Mouse (Mus musculus) B cell, adult 2 months (primary cell): ENCODE results near the gene Lsr.
"Not testable (repeated sequence)": the region's sequence is repeated elsewhere in the genome, so short reads cannot be mapped to it uniquely, and the experiment has no call there.

Source experiments
- DNase-seq, 2 experiments: peaks; one replicate each; pipeline ENCODE4 v3.0.0; 2022

Gene Lsr

DNA sequence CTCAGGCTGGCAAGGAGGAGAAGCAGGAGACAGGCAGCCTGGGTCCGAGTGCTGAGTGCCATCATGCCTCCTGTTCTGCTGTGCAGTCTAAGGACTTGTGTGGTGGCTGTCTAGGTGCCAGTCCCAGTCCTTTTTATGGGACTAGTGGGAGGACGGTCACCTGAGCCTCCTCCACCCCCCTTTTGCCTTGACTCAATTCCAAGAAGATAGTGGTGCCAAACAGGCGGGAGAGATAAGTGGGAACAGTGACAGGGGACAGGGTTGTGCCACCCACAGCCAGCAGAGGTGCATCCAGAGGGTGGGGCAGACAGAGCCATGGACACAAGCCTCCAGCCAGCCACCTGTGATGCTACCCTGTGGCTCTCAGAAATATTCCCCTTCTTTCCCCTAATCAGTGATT, 49.2 kb downstream of the Lsr start:
- DNase-seq: no peak

DNA sequence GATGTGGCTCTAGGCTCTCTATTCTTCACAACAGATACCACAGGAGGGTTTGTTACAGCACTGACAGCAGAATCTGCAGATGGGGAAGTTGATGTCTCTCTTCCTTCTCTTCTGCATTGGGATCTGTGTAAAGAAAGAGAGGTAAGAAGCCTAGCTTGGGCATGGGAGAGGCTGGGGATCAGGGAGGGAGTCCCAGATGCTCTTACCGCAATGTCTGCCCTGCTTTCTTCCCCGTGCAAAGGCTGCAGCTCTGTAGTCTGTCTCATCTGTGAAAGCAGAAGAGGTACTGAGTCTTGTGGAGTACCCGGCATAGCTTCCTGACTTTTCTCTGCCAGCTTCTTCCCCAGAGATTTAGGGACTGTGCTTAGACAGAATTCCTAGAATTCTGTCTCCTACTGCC, 50.8 kb downstream of the Lsr start:
- DNase-seq: not testable (repeated sequence)

DNA sequence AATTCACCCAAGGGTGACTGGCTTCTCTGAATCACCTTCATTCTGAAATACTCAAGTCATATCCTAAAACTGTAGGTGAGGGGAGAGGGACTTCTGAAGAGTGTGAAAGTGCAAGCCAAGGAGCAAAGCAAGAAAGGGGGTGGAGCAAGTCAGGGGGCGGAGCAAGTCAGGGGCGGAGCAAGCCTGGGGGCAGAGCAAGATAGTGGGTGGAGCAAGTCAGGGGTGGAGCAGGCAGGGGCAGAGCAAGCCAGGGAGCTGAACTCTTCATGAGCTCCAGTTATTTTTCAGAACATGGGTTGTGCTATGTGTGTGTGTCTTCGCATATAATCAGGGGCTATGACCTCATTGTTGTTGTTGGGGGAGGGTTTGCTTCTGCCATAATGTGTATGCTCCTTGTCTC, 53.0 kb downstream of the Lsr start:
- DNase-seq: peak; percentile 57 to 58

DNA sequence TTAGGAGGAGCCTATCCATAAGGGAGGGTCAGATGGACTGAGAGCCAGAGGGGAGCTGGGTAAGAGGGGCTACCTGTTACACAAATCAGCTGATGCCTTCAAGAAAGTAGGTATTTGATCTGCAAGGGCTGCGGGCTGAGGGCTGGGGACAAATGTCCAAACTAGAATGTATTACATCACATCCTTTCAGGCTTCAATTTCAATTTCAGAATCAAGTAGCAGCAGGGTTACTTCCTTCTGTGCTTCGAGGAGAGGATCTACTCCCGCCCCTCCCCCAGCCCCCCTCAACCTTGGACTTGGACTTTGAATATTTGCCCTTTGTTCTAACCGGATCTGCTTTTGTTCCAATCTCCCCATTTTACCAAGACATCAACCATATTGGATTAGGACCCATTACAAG, 56.0 kb downstream of the Lsr start:
- DNase-seq: no peak

DNA sequence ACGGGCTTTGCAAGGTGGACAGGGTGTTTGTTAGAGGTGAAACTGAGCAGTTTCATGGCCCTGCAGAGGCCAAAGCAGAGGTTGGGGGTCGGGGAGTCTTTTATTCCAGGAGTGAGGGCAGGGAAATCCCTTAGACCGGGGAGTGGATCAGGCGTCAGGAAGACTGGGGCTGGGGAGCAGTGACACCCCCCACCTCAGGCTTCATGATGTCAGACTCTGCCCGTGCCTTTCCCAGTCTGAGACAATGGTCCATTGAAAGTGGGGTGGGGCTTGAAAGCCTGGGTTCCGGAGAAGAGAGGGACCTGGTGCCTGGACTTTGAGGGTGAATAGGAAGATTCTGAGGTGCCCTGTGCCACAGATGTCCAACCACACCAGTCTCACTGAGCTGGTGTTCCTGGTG, 56.6 kb downstream of the Lsr start:
- DNase-seq: no peak

DNA sequence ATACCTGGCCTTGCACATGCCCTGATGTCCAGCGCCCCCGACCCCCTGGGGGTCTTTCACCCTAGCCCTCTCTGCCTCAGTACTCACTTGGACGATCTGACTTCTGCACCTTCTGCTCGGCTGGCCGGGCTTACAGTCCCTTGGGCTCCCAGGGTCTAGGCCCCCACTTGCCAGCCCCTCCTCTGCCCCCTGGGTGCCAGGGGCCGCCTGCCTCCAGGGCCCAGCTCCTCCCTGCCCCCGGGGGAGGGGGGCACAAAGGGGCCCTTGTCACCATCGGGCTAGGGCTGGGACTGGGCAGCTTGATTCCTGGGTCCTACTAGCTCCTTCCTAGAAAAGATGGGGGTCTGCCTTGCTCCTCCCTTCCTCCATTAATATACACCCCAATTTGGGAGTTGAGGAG, 58.5 kb downstream of the Lsr start, which contains the start of gene Mag:
Gene Mag, minus strand, starts transcription at position 142 of the 400 bp plus-strand sequence.
- no peak for DNase-seq

DNA sequence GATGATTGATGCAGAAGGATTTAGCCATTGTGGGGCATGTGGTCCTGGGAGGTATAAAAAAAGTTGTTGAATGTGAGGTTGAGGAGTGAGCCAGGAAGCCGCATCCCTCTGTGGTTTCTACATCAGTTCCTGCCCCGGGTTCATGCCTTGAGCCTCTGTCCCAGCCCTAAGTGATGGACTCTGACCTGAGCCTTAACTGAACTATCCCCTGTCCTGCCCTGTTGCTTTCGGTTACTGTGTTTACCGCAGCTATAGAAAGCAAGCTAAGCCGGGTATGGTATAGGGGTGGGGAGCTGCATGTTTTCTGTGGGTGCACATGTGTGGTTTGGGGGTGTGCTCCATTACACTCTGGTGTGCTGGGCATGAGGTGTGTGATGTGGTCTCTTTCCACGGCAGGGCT, 63.5 kb downstream of the Lsr start:
- DNase-seq: no peak

DNA sequence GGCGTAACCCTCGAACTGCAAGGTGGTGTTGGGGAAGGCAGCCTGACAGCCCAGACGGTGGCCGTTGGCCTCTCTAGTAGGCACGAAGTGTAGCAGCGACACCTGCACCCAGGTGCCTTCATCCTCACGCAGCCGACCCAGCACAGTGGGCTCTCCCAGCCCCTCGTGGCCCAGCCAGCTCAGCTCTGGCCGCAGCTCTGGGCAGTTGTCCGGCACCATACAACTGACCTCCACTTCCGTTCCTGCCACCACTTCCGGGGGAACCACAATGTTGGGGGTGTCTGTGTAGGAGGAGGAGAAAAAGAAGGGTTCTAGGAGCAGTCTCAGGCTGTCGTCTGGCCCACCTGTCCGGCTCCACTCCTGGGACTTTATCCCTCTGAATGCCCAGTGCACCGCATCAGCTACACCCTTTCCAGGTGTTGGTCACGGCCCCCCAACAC, 64.3 kb downstream of the Lsr start:
- DNase-seq: no peak

DNA sequence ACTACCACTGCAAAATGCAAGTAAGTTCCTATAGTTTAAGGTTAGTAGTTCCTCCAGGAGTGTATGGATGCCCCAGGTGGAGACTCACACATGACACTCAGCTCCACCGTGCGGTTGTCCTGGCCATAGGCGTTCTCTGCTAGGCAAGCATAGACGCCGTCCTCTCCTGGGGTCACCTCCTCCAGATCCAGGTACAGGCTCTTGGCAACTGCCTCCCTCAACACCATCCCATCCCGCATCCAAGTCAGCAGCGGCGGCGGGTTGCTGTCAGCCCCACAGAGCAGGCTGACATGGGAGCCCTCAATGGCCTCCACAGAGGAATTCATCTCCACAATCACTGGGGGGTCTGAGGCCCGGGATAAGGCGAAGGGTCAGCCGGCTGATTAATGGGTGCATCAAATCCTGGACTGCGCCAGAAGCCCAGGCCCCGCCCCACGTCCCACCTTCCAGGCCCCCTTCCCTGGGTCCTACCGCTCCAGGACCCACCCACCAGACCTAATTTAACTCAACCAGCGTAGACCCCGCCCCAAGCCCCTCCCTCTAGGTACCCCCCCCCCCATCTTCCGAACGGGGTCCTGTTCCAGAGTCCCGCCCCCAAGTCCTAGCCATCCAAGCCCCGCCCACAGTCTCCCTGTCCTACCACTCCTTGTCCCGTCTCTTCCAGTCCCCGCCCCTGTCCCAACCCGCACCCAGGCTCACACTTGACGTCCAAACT, 64.8 kb downstream of the Lsr start:
- DNase-seq: no peak
